Comparison of ENCODE assay signal across 8 mouse cellular contexts in genomic region chr5:120510982-120511642, GRCm38 (mm10). TPM values are rescaled to one million over a fixed set of nuclear protein-coding genes. Genes with fewer than 3 reads are reported as not detected.
A peak's percentile ranks its signal among the peaks of the same experiment; 100 is the strongest.
DNase-seq lines count a peak whose midpoint lies in the region; ATAC-seq lines count a peak whose summit lies in the region.

Slc8b1 (plus strand) TSS chr5:120511168.

- peak within 1 kb of the TSS; percentile 92 for H3K4me3 ChIP-seq in megakaryocyte, embryonic 14.5 days (replicated peaks)

- H3K36me3 ChIP-seq in megakaryocyte, embryonic 14.5 days (replicated peaks; ENCODE audit: low read length) = peaks cover 28% of the 10 kb centered on the region

- H3K9me3 ChIP-seq in megakaryocyte, embryonic 14.5 days = peaks cover 3% of the 10 kb centered on the region

- H3K27me3 ChIP-seq in megakaryocyte, embryonic 14.5 days (replicated peaks) = peaks cover 2% of the 10 kb centered on the region

- peak; percentile 79 for DNase-seq in WW6 (ENCODE audit: low read depth, low spot score)
- peak; percentile 97 for DNase-seq in gastrocnemius, adult 8-10 months (ENCODE audit: low spot score in 2 of 2)
- DNase-seq in hindlimb bud, embryonic 11.5 days (ENCODE audit: extremely low spot score, low read depth, low spot score) = peak; percentile 73
- peak; percentile 66 to 82 for DNase-seq in left cerebral cortex, adult 8-10 months (ENCODE audit: low spot score in 2 of 2)
- peak; percentile 91 for DNase-seq in right cerebral cortex, postnatal 10 days (ENCODE audit: low spot score in 2 of 2)
- DNase-seq in urinary bladder, postnatal 25 days (ENCODE audit: low spot score) = peak; percentile 97

- ATAC-seq in common myeloid progenitor, adult 5-6 weeks (replicated peaks; ENCODE audit: low read depth, poor library complexity, severe bottlenecking) = peak; percentile 98

- peaks cover 60% of the 10 kb centered on the region for H3K4me1 ChIP-seq in megakaryocyte, embryonic 14.5 days

RNA-seq across cellular contexts. Expression of gene Slc8b1, which starts in this region (rescaled TPM):
- 4.5 and 4.9 TPM in 2 replicates for total RNA-seq in common myeloid progenitor, adult 5-6 weeks (2017)
- total RNA-seq in gastrocnemius, adult 8-10 months (2022) = 10 to 100 TPM in 1 of 4 experiments, 1 to 10 TPM in 3; 6.0 to 10.7 (median 6.5) TPM
- 1 to 10 TPM; 5.0 to 8.6 (median 6.3) TPM for total RNA-seq in left cerebral cortex, adult 8-10 months (2022)
- polyA plus RNA-seq in megakaryocyte, embryonic 14.5 days (2012; ENCODE audit: insufficient read depth, low replicate concordance) = 3.0 and 5.3 TPM in 2 replicates

Comparison
In these comparisons a context has a peak if more than half of its experiments do, and no peak if none do; other contexts are left out.
1. Peak in every context shown above with its lines: DNase-seq, ATAC-seq and H3K4me3 ChIP-seq.